Mouse (Mus musculus) left cerebral cortex, postnatal 4 days (tissue): ENCODE results near the gene Galnt9. TPM values are rescaled to one million over a fixed set of nuclear protein-coding genes. Genes with fewer than 3 reads are reported as not detected.
A peak's percentile ranks its signal among the peaks of the same experiment; 100 is the strongest.

Source experiments
- DNase-seq: peaks from one replicate; pipeline ENCODE4 v3.0.0-alpha.2; 2022
- intact Hi-C: fragments of 180-260 bp; cut with DNase I; formaldehyde crosslinking; loops from one replicate; pipeline ENCODE4 v1.15.1; 2025
- total RNA-seq, 2 experiments: library from RNA; stranded (reverse); gene quantifications; 2 replicates each; pipeline ENCODE4 v1.2.3; 2021

Gene Galnt9
- total RNA-seq, 2 experiments from 2014 or later: 31.7 to 33.7 TPM

- DNase-seq: peak; percentile 65
- intact Hi-C loops: no loop called here
Observed at GRCm38 (mm10) chr5:110611435-110612158, 67.4 kb downstream of the Galnt9 start.

DNA sequence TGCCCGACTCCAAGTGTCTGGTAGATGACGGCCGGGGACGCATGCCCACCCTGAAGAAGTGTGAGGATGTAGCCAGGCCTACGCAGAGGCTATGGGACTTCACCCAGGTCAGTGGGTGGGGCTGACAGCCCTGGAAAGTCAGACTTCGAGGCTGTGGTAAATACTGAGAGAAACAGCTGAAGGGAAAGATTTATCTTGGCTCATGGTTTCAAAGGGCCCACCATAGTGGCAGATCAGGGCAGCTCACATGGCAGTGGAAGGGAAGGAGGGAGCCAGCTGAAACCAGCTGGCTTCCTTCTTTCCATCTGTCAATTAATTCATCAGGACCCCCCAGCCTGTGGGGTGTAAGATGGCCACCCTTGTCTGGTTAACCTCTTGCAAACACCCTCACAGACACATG is 75.1 kb downstream of the Galnt9 start:
- no peak for DNase-seq
- intact Hi-C loops: no loop called here

GRCm38 (mm10) chr5:110624319-110624718 is 80.2 kb downstream of the Galnt9 start:
- intact Hi-C loops: no loop called here
- DNase-seq: no peak

- intact Hi-C loops: no loop called here
- DNase-seq: no peak
Observed at GRCm38 (mm10) chr5:110627351-110627750, 83.2 kb downstream of the Galnt9 start.

- DNase-seq: peak; percentile 58
- intact Hi-C loops: no loop called here
Observed at GRCm38 (mm10) chr5:110628156-110628555, 84.0 kb downstream of the Galnt9 start.

- no peak for DNase-seq
- intact Hi-C loops: no loop called here
Observed at GRCm38 (mm10) chr5:110629525-110630120, 85.5 kb downstream of the Galnt9 start.

GRCm38 (mm10) chr5:110635951-110636707 is 92.0 kb downstream of the Galnt9 start:
- intact Hi-C loops: loop anchor here (2.0 to 5.0 kb wide), 2 partner anchors 141 to 279 kb away; no protein-coding TSS in a partner anchor
- DNase-seq: no peak

- intact Hi-C loops: loop anchor here (5.0 kb wide), 1 partner anchor 281 kb away; no protein-coding TSS in a partner anchor
- DNase-seq: no peak
Observed at GRCm38 (mm10) chr5:110638306-110639074, 94.3 kb downstream of the Galnt9 start.

- intact Hi-C loops: loop anchor here (5.0 kb wide), 1 partner anchor 282 kb away; no protein-coding TSS in a partner anchor
- DNase-seq: peak; percentile 64
Observed at GRCm38 (mm10) chr5:110639459-110639858, 95.3 kb downstream of the Galnt9 start.

GRCm38 (mm10) chr5:110646377-110646776 is 102.2 kb downstream of the Galnt9 start:
- no peak for DNase-seq
- intact Hi-C loops: no loop called here

GRCm38 (mm10) chr5:110652719-110653648 is 108.8 kb downstream of the Galnt9 start, which contains the start of the genes Noc4l and Ddx51:
TSS of gene Noc4l (minus strand) at chr5:110653417.
TSS of gene Ddx51 (plus strand) at chr5:110653451.
- intact Hi-C loops: no loop called here

DNA sequence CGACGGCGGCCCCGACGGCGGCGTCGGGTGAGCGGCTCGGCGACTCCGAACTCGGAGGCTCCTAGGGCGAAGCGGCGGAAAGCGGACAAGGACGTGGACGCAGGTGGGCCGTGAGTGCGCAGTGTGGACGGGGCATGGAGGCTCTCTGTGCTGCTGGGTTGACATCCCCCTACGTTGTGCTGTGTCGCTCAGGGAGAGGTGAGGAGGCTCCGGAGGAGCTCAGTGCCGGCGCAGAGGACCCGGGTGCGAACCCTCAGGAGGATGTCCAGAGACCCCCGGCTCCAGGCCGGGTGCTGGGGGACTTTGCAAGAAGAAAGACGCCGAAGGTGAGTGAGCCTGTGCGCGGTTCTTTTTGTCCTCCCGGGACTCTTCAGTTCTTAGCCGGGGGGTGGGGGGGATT is 109.5 kb downstream of the Galnt9 start:
- intact Hi-C loops: no loop called here
- no peak for DNase-seq

More at GRCm38 (mm10) chr5:110652719-110653648, 108.8 kb downstream of the Galnt9 start, which contains the start of the genes Noc4l and Ddx51:
- peak; percentile 97 for DNase-seq

- intact Hi-C loops: loop anchor here (10.0 kb wide), 1 partner anchor 55 kb away; no protein-coding TSS in a partner anchor
Observed at GRCm38 (mm10) chr5:110659682-110660081, 115.5 kb downstream of the Galnt9 start.

GRCm38 (mm10) chr5:110664041-110664440 is 119.9 kb downstream of the Galnt9 start:
- intact Hi-C loops: loop anchor here (10.0 kb wide), 1 partner anchor 51 kb away; no protein-coding TSS in a partner anchor

More at GRCm38 (mm10) chr5:110659682-110660081, 115.5 kb downstream of the Galnt9 start:
- DNase-seq: no peak

DNA sequence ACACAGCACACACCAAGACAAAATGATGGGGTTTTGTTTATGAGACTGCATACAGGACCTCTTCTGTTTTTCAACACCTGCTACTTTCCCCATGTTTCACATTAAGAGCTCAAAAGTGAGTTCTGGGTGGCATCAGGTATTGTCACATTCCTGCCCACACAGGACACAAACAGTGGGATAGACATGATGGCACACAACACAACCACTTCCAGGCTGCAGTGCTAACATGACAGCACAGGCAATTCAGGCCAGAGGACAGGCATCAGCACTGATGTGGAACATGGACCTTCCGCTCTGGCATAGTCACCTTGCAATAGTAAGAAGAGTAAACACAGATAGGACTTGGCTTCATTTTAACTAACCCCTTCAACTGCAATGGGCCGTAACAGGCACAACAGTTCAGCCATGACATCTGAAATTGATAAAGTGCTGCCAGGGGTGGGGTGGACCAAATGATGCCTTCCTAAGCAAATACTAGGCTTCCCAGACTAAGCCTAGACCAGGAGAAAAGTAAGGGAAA is 120.7 kb downstream of the Galnt9 start:
- DNase-seq: no peak
- intact Hi-C loops: loop anchor here (10.0 kb wide), 1 partner anchor 50 kb away; no protein-coding TSS in a partner anchor

More at GRCm38 (mm10) chr5:110664041-110664440, 119.9 kb downstream of the Galnt9 start:
- no peak for DNase-seq

- intact Hi-C loops: loop anchor here (10.0 kb wide), 1 partner anchor 49 kb away; no protein-coding TSS in a partner anchor
- DNase-seq: peak; percentile 20
Observed at GRCm38 (mm10) chr5:110665486-110666121, 121.4 kb downstream of the Galnt9 start.
